Comparison of ENCODE assay signal across 15 mouse cellular contexts in genomic region chr14:96362727-96363126, GRCm38 (mm10).
"Had no signal": no experiment of that assay in that cellular context is flagged by ENCODE, and none has a peak within 500 bp of the region (broad histone marks: within the 10 kb centered on the region; RNA-seq: fewer than 3 reads in every experiment).

No protein-coding gene starts in this region.

- H3K4me1 ChIP-seq: neural tube, embryonic 15.5 days; stomach, embryonic 15.5 days had no signal

- H3K27me3 ChIP-seq: neural tube, embryonic 15.5 days; stomach, embryonic 15.5 days had no signal

- H3K27ac ChIP-seq: neural tube, embryonic 15.5 days; stomach, embryonic 15.5 days; stomach, postnatal 0 days had no signal

- H3K9me3 ChIP-seq: neural tube, embryonic 15.5 days; stomach, embryonic 15.5 days had no signal

- H3K4me3 ChIP-seq: neural tube, embryonic 15.5 days; stomach, embryonic 15.5 days had no signal

- H3K36me3 ChIP-seq: neural tube, embryonic 15.5 days; stomach, embryonic 15.5 days had no signal

- DNase-seq: retina, postnatal 1 day; right cerebral cortex, adult 18-20 months; right cerebral cortex, postnatal 14 days; right cerebral cortex, postnatal 25 days; right cerebral cortex, postnatal 4 days; spleen, adult 18-20 months; thymus, adult 18-20 months; thymus, adult 2 months; thymus, postnatal 14 days; thymus, postnatal 25 days; thymus, postnatal 36 days; thymus, postnatal 4 days had no signal

- H3K4me2 ChIP-seq: neural tube, embryonic 15.5 days; stomach, embryonic 15.5 days had no signal

- H3K9ac ChIP-seq: neural tube, embryonic 15.5 days; stomach, embryonic 15.5 days had no signal
